Mouse (Mus musculus): Measurements from ENCODE around the gene Ccdc171. TPM values are rescaled to one million over a fixed set of nuclear protein-coding genes. Genes with fewer than 3 reads are reported as not detected.
"Not testable (repeated sequence)": the region's sequence is repeated elsewhere in the genome, so short reads cannot be mapped to it uniquely, and the experiment has no call there.

Gene Ccdc171
- polyA plus RNA-seq, 1 experiment from 2014 or later = 3.5 TPM

DNA sequence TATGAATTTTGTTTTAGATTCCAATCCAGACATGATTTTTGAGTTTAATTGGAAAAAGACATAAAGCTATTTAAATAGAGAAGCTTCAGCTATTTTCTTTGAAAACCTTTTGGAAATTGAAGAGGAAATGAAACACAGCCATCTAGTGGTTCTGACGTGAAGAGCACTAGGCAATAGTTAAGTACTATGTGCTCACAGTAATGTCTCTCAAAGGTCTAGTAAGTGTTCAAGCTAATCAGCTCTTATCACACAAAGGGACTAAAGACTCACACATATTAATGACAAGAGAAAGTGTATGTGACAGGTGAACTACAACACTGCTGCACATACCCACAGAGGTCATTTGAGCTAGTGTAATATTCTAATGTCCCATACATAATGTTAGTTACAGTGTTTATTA lies 54.8 kb downstream of the Ccdc171 start:
- H3K9me3 ChIP-seq (ENCODE audit: low read depth, low read length) = no peaks in the 10 kb centered on the region
- H3K36me3 ChIP-seq (ENCODE audit: insufficient read depth) = no peaks in the 10 kb centered on the region
- no peak overlapping the region for H3K4me3 ChIP-seq (ENCODE audit: low read depth, low read length)
- no peaks in the 10 kb centered on the region for H3K27me3 ChIP-seq (ENCODE audit: insufficient read depth, low read length)
- H3K9ac ChIP-seq = no peak overlapping the region
- peak; percentile 54 for TF ChIP-seq CTCF (IDR thresholded peaks at IDR 0.05; ENCODE audit: low read depth)
- no peak for ATAC-seq (ENCODE audit: insufficient read depth)
- peak; percentile 65 for DNase-seq
- H3K27ac ChIP-seq (ENCODE audit: low read depth) = no peak overlapping the region
- H3K4me2 ChIP-seq = no peak overlapping the region
- no peaks in the 10 kb centered on the region for H3K4me1 ChIP-seq (ENCODE audit: insufficient read depth)
- 9% methylated on average over 1 of the region's 1 CpGs for WGBS

DNA sequence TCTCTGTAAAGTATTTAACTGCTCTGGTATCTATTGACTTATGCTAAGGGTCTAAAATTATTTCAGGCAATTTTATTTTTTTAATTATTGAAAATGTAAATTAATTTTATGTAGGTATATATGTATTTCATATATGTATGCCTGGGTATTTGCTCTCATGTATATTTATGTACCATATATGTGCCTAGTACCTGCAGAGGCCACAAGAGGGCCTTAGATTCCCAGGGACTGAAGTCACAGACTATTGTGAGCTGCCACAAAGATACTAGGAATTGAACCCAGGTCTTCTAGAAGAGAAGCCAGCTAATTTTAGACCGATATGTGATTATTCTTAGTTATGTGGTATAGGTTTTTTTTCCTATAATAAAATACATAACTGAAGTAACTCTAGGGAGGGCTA lies 62.2 kb downstream of the Ccdc171 start:
- H3K27ac ChIP-seq (ENCODE audit: low read depth) = no peak overlapping the region
- ATAC-seq (ENCODE audit: insufficient read depth) (no peak), DNase-seq (no peak)
- no peak overlapping the region for H3K4me3 ChIP-seq (ENCODE audit: low read depth, low read length)
- H3K27me3 ChIP-seq (ENCODE audit: insufficient read depth, low read length) = no peaks in the 10 kb centered on the region
- no peak overlapping the region for H3K9ac ChIP-seq
- H3K36me3 ChIP-seq (ENCODE audit: insufficient read depth) = no peaks in the 10 kb centered on the region
- H3K4me2 ChIP-seq = no peak overlapping the region
- no peaks in the 10 kb centered on the region for H3K4me1 ChIP-seq (ENCODE audit: insufficient read depth)
- 97% methylated on average over 1 of the region's 1 CpGs for WGBS
- 0 out of 2 replicates have a peak, but pooled peaks have one; percentile 10 for TF ChIP-seq CTCF (IDR thresholded peaks at IDR 0.05; ENCODE audit: low read depth)
- no peaks in the 10 kb centered on the region for H3K9me3 ChIP-seq (ENCODE audit: low read depth, low read length)

DNA sequence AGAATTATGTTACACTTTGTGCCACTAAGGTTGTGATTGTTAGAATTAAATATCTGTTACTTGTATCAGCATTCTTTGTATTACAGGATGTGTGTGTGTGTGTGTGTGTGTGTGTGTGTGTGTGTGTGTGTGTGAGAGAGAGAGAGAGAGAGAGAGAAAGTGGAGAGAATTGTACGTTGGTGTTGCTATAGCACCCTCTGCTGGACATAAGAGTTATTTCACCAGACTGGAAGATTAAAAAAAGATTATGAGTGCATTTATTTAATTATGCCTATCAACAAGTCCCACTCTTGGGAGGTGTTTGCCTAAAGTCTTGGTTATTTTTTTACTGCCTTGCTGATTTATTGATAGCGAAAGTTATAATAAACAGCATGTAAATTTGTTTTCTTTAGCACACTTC lies 71.1 kb downstream of the Ccdc171 start:
- H3K9me3 ChIP-seq (ENCODE audit: low read depth, low read length) = no peaks in the 10 kb centered on the region
- DNase-seq = peak; percentile 48

DNA sequence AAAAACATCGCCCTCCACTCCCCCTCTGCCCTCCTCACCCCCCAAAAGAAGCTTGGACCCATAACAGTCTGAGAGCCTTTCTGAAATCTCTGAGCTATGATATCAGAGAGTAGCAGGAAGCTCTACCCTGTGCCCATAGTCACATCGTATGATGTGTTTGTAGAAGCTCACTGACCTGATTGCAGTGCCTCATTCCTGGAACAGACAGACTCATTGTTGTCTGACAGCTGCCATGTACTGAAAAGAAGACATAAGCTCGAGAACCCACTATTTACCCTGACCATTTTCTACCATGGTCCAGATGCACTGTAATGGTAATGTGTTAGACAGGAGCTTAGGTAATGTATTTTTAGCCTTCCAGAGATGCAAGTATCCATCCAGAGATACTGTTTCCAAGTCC lies 85.8 kb downstream of the Ccdc171 start:
- Histone ChIP-seq H3K36me3 (ENCODE audit: insufficient read depth) (no peaks in the 10 kb centered on the region), H3K27me3 (ENCODE audit: insufficient read depth, low read length) (no peaks in the 10 kb centered on the region), H3K4me1 (ENCODE audit: insufficient read depth) (no peaks in the 10 kb centered on the region), H3K4me3 (ENCODE audit: low read depth, low read length) (no peak overlapping the region), H3K9me3 (ENCODE audit: low read depth, low read length) (no peaks in the 10 kb centered on the region), H3K9ac (no peak overlapping the region), H3K27ac (ENCODE audit: low read depth) (no peak overlapping the region), H3K4me2 (no peak overlapping the region)
- WGBS = 67% methylated on average over 3 of the region's 3 CpGs
- TF ChIP-seq CTCF (IDR thresholded peaks at IDR 0.05; ENCODE audit: low read depth) = no peak
- ATAC-seq (ENCODE audit: insufficient read depth) (no peak), DNase-seq (no peak)

More for the DNA sequence above, 71.1 kb downstream of the Ccdc171 start:
- Histone ChIP-seq H3K9ac (no peak overlapping the region), H3K27me3 (ENCODE audit: insufficient read depth, low read length) (no peaks in the 10 kb centered on the region), H3K27ac (ENCODE audit: low read depth) (no peak overlapping the region), H3K4me2 (no peak overlapping the region), H3K36me3 (ENCODE audit: insufficient read depth) (no peaks in the 10 kb centered on the region), H3K4me3 (ENCODE audit: low read depth, low read length) (no peak overlapping the region), H3K4me1 (ENCODE audit: insufficient read depth) (no peaks in the 10 kb centered on the region)
- no peak for ATAC-seq (ENCODE audit: insufficient read depth)
- TF ChIP-seq CTCF (IDR thresholded peaks at IDR 0.05; ENCODE audit: low read depth) = peak; percentile 70
- 17% methylated on average over 2 of the region's 2 CpGs for WGBS

DNA sequence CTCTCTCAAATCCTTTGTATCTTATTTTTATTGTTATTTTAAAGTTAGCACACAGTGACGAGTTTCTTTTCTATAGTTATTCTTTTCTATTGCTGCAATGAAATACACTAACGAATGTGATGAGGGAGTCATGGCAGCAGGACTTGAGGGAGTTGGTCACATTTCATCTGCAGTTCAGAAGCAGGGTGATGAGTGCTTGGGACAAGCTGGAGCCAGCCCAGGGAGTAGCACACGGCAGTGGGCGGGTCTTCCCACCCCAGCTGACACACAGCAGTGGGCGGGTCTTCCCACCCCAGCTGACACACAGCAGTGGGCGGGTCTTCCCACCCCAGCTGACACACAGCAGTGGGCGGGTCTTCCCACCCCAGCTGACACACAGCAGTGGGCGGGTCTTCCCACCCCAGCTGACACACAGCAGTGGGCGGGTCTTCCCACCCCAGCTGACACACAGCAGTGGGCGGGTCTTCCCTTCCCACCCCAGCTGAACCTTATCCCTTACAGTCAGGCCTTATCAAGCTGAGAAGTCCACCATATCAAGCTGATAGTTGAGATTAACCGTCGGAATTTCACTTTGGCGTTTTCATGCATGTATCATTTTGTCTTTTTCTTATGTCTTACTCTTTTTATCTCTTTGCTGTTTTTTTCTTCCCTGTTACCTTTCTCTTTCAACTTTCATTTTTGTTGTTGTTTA lies 97.8 kb downstream of the Ccdc171 start:
- 0 out of 2 replicates have a peak overlapping the region, but pooled peaks have one; percentile 12 for H3K27ac ChIP-seq (ENCODE audit: low read depth)
- H3K4me1 ChIP-seq (ENCODE audit: insufficient read depth); H3K9me3 ChIP-seq (ENCODE audit: low read depth, low read length); H3K27me3 ChIP-seq (ENCODE audit: insufficient read depth, low read length); H3K9ac ChIP-seq; H3K36me3 ChIP-seq (ENCODE audit: insufficient read depth); H3K4me3 ChIP-seq (ENCODE audit: low read depth, low read length): not testable (repeated sequence)
- 12% methylated on average over 10 of the region's 13 CpGs for WGBS
- ATAC-seq (ENCODE audit: insufficient read depth) = peak; percentile 94
- H3K4me2 ChIP-seq = 0 out of 2 replicates have a peak overlapping the region, but pooled peaks have one; percentile 33
- DNase-seq = peak; percentile 85

DNA sequence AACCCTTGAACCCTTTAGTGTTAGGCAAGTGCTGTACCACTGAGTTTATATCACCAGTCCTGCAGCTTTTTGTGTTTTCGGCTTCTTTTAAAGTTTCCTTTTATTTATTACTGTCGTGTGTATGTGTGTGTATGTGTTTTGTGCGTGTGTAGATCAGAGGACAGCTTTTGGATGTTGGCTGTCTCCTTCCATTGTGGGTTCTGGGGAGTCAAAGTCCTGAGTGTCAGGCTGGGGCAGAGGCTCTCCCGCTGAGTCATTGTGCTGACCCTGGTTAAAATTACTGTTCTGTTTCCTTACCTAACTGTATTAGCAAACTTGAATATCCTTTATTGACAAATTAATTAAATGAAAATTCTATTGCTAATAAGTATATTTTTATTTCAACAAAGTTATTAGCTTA lies 98.4 kb downstream of the Ccdc171 start:
- no peaks in the 10 kb centered on the region for H3K27me3 ChIP-seq (ENCODE audit: insufficient read depth, low read length)
- H3K9me3 ChIP-seq (ENCODE audit: low read depth, low read length) = no peaks in the 10 kb centered on the region
- H3K4me3 ChIP-seq (ENCODE audit: low read depth, low read length) = no peak overlapping the region
- 0 out of 2 replicates have a peak overlapping the region, but pooled peaks have one; percentile 12 for H3K27ac ChIP-seq (ENCODE audit: low read depth)
- H3K36me3 ChIP-seq (ENCODE audit: insufficient read depth) = no peaks in the 10 kb centered on the region
- H3K4me2 ChIP-seq = peak overlapping the region; percentile 33; the same call in 1 of the 2 replicates
- 60% methylated on average over 4 of the region's 4 CpGs for WGBS
- no peaks in the 10 kb centered on the region for H3K4me1 ChIP-seq (ENCODE audit: insufficient read depth)
- H3K9ac ChIP-seq = no peak overlapping the region
- TF ChIP-seq CTCF (IDR thresholded peaks at IDR 0.05; ENCODE audit: low read depth) = no peak
- peak; percentile 39; the same call in 1 of the 2 replicates for ATAC-seq (ENCODE audit: insufficient read depth)
- no peak for DNase-seq

DNA sequence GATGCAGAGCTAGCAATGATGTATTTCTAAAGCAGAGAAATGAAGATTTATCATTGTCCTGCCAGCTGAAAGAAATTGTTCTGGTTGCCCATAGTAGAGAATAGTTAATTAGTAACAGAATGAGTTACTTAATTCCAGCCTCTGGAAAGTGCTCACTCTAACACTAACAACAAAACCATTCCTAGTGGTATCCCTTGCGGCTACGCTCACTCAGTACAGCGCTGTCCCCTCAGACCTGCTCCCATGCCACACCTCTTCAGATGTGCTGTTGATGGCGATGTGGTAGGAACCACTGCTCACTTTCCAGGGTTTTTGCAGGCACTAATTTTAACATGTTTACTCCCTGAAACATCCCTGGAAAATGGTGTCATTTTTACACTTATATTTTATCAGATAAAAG lies 126.1 kb downstream of the Ccdc171 start:
- DNase-seq (no peak), ATAC-seq (ENCODE audit: insufficient read depth) (no peak)
- no peak overlapping the region for H3K4me3 ChIP-seq (ENCODE audit: low read depth, low read length)
- H3K9me3 ChIP-seq (ENCODE audit: low read depth, low read length) = no peaks in the 10 kb centered on the region
- H3K4me1 ChIP-seq (ENCODE audit: insufficient read depth) = no peaks in the 10 kb centered on the region
- H3K36me3 ChIP-seq (ENCODE audit: insufficient read depth) = no peaks in the 10 kb centered on the region
- no peak for TF ChIP-seq CTCF (IDR thresholded peaks at IDR 0.05; ENCODE audit: low read depth)
- no peaks in the 10 kb centered on the region for H3K27me3 ChIP-seq (ENCODE audit: insufficient read depth, low read length)
- 88% methylated on average over 4 of the region's 4 CpGs for WGBS
- H3K9ac ChIP-seq = no peak overlapping the region
- H3K27ac ChIP-seq (ENCODE audit: low read depth) = no peak overlapping the region
- H3K4me2 ChIP-seq = no peak overlapping the region
